Mouse (Mus musculus) frontal cortex, adult (tissue): Measurements from ENCODE around the gene Max.

Experiments used
- ATAC-seq: cut with Nextera tagmentation; 2 replicates; pipeline ENCODE4 v1.9.2; 2017; ENCODE audit warnings: mild to moderate bottlenecking, moderate library complexity, mixed read lengths; ENCODE audit not compliant: low TSS enrichment

Gene Max

GRCm38 (mm10) chr12:76961932-76962891 is at the start of gene Max:
Gene Max, minus strand, starts transcription at chr12:76962201.
- peak; percentile 98 for ATAC-seq

GRCm38 (mm10) chr12:77011092-77011720 is 49.2 kb upstream of the Max start:
- no peak for ATAC-seq

GRCm38 (mm10) chr12:77009202-77010030 is 47.4 kb upstream of the Max start:
- ATAC-seq: peak; percentile 81

GRCm38 (mm10) chr12:77004893-77005292 is 42.9 kb upstream of the Max start:
- ATAC-seq: peak; percentile 64

GRCm38 (mm10) chr12:77002551-77003228 is 40.7 kb upstream of the Max start:
- ATAC-seq: no peak

- no peak for ATAC-seq
These were observed 39.3 kb upstream of the Max start for GRCm38 (mm10) chr12:77001312-77001711.

- no peak for ATAC-seq
These were observed 38.8 kb upstream of the Max start for GRCm38 (mm10) chr12:77000705-77001284.

GRCm38 (mm10) chr12:77000096-77000704 is 38.2 kb upstream of the Max start:
- peak; percentile 89 for ATAC-seq

GRCm38 (mm10) chr12:76994766-76995165 is 32.8 kb upstream of the Max start:
- no peak for ATAC-seq

GRCm38 (mm10) chr12:76992891-76993529 is 31.0 kb upstream of the Max start:
- peak; percentile 88 for ATAC-seq

GRCm38 (mm10) chr12:76982818-76983471 is 20.9 kb upstream of the Max start:
- no peak for ATAC-seq

- ATAC-seq: no peak
These were observed 17.5 kb upstream of the Max start for GRCm38 (mm10) chr12:76979530-76979929.

GRCm38 (mm10) chr12:76972669-76973068 is 10.7 kb upstream of the Max start:
- ATAC-seq: no peak

GRCm38 (mm10) chr12:76972241-76972640 is 10.2 kb upstream of the Max start:
- ATAC-seq: no peak

GRCm38 (mm10) chr12:76971642-76972221 is 9.7 kb upstream of the Max start:
- no peak for ATAC-seq

GRCm38 (mm10) chr12:76965876-76966275 is 3.9 kb upstream of the Max start:
- no peak for ATAC-seq

GRCm38 (mm10) chr12:76965089-76965488 is 3.1 kb upstream of the Max start:
- ATAC-seq: no peak

- ATAC-seq: peak; percentile 9
These were observed 709 bp downstream of the Max start for GRCm38 (mm10) chr12:76961052-76961931.
